Mouse (Mus musculus) brain, embryonic 18.5 days (tissue): ENCODE results near the gene Tnfaip2.

Experiments used
- DNase-seq: peaks from one replicate; pipeline ENCODE4 v3.0.0-alpha.2; 2012; ENCODE audit warnings: low read depth, low spot score

Gene Tnfaip2

DNA sequence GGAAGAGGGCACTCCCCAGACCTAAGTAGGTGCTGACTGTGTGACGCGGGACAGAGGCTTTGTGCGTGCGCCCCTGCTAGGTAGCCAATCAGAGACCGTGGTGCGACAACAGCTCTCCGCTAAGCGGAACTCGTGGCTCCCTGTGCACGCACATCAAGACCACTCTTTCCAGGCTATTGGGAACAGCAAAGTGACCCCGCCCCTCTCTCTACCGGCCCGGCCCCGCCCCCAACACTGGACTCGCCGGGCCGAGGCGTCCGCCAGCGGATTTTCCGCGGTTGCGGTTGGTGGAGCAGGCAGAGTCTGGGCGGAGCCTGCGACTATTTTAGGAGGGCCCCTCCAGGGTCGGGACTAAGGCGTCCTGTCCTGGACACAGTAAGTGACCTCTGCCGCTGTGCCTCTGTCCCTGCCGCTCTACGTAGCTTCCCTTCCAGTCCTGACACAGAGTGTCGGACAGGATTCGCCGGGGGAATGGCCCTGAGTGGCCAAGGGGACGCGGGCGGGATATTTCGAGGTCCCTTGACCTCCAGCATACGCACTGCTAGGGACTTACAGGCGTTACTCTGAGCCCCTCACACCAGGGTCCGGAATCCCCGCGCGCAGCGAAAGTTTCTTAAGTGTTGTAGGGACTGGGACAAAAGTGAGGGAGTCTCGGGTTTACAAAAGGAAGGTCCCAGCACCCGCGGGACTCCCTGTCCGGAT lies at the start of gene Tnfaip2:
Tnfaip2 (plus strand) TSS at position 161 of the 702 bp plus-strand sequence.
- DNase-seq, result no peak

DNA sequence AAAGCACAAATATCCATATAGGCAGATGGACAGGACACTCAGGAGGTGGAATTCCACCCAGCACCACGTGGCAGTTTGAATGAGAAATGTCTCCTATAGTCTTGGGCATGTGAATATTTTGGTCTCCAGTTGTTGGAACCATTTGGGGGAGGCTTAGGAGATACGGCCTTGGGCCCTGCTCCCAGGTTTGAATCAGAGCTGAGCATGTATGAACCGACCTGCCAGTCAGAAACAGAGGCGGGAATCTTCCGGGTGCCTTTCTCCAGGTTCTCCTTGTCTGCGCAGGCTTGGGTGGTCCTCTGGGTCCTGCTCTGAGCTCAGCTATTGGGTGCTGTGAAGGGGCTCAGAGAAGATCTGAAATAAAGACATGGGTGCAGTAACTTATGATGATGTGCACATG lies 48.3 kb upstream of the Tnfaip2 start:
- DNase-seq, result no peak

DNA sequence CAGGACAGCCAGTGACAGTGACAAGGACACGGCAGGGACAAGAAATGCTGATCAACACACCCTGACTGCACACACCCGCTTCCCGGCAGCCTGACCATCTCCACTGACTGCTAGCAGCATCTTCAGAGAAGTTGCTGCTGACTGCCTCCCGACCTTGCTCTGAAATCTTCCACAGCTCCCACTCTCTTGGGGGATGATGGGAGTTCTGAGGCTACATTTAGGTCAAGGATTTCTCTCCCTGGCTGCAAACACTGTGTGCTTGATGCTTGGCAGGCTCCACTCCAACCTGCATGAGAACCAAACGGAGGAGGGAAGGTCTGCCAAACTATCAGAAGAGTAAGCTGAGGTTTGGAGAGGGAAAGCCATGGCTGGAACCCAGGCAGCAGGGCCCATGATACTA lies 45.3 kb upstream of the Tnfaip2 start:
- no peak for DNase-seq

DNA sequence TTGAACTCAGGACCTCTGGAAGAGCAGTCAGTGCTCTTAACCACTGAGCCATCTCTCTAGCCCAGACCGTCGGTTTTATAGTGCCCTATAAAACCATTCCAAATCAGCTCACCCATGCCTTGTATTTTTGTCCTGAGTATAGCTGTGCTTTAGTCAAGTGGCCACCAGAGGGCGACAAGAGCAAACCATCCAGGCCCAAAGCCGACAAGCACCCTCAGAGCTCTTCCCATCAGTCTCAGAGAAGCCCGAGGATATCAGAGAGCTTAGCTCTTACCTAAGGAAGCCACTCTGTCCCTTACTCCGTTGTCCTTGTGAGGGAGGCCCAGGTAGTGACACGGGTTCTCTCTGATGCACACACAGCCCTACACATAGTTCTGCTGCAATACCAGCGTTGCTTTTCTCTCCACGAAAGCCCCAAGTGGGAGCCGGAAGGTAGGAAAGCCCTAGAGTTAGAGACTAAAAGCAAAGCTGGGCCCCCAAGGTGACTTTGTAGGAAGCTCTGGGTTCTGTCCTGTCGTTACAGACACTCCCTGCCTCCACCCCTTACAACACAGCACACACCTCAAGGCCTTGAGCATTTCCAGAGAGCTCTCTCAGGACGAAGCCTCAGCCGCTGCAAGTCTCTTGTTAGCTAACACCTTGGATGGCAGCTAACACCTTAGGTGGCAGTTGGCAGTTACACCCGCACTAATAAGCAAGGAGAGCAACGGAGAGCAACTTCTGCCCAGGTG lies 40.6 kb upstream of the Tnfaip2 start:
- DNase-seq, result no peak

DNA sequence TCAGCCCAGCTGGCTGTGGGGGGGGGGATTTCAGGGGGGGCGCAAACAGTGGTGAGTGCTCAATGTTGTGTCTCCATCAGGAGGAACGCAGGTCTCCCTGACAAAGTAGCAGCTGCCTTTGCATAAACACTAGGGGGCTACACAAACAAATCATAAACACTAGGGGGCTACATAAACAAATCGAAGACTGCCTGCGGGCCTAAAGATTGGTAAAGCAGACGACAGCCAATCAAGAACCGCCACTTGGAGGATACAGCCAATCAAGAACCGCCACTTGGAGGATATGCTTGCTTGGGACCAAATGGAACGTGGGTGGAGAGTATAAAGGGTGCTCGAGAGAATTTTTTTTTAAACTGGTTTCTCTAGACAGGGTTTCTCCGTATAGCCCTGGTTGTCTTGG lies 37.4 kb upstream of the Tnfaip2 start:
- no peak for DNase-seq

DNA sequence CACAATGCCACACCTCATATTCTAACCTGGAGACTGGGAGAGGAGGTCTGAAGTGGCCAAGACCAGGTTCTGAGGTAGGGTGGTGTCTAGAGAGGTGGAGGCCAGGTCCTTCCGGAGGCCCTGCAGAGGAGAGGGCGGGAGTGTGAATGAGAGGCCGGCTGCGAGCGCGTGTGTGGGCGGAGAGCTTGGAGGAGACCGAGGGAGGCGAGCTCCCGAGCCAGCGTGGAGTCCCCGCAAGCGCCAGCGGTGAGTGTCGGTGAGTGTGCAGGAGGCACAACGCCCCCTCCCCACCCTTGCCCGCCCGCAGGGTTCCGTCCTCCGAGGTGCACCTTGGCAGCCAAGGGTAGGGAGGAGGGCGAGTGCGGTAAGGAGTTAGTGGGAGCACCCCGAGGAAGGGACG lies 35.6 kb upstream of the Tnfaip2 start, which contains the start of gene Lbhd2:
Lbhd2 (plus strand) TSS at position 188 of the 400 bp plus-strand sequence.
- no peak for DNase-seq

DNA sequence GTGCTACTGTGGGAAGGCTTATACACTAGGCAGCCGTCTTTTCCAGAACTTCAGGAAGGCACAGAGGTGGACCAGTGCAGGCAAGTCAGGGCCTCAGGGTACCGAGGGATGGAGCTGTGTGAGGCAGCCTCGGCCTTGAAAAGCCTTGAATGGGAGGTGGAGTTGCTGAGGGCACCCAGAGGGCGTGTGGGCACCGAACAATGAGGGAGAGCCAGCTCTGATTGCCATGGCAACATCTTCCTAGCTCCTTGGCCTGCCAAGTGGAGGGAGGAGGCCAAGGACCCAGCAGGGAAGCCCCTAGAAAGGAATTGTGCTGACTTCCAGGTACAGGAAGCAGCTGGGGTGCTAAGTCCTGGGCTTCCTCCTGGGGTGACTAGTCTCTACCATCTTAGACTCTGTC lies 32.7 kb upstream of the Tnfaip2 start:
- DNase-seq, result no peak

DNA sequence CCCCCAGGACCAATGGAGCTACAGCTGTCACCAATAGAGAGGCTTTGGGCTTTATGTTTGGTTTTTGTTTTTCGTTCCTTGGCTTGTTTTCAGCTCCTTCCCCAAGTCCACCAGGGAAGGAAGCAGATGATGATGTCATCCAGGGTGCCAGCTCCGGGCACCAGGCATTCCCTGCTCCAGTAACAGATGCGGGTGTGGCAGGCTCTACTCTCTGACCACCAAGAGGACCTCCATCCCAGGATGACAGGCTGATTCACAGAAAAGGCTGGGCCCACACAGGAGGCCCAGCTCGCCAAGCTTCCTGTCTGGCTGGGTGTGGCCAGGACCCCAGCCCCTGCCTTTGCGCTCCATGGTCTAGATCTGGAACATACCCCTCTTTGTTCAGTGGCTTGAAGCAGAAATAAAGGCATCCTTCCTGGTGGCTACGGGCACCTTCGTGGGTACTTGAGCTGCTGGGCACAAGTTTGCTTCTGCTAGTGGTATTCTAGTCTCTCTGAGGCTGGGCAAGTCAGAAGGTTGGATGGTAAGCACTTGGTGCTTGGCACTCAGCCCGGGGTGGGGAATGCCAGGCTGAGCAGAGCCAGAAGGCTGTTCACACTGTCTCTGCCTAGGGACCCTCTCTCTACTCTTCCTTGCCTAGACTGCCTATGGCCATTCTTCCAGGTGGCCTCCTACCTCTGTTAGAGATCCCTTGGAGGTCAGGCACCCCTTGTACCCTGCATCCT lies 30.5 kb upstream of the Tnfaip2 start:
- no peak for DNase-seq

DNA sequence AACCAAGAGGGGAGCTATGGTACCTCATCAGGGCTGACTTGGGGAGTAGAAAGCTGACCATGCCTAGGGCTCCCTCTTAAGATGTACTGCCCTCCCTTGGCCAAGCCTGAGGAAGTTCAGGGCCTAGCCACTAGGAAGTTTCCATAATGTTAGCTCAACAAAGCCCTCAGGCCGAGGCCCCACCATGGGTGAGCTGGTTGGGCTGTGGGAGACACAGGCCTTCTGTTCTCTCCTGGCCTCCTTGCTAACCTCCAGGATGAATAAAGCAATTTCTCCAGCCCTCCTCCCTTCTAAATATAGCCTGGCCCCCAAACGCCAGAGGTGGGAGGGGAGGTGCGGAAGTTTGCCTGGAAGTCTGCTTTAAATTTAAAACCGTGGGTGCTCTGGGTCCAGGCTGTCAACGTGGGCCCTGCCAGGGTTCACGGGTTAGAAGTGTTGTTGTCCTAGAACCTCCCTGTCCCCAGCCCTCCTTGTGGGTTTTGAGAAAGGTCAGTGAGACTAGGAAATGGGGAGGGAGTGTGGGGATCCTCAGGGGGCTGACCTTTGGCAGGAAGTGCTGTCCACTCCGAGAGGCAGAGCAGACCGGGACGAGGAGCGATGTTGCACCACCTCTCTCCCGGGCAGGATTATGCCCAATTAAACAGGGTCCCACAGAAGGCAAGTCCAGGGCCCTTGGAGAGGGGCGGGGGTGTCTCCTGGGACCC lies 29.5 kb upstream of the Tnfaip2 start:
- no peak for DNase-seq

DNA sequence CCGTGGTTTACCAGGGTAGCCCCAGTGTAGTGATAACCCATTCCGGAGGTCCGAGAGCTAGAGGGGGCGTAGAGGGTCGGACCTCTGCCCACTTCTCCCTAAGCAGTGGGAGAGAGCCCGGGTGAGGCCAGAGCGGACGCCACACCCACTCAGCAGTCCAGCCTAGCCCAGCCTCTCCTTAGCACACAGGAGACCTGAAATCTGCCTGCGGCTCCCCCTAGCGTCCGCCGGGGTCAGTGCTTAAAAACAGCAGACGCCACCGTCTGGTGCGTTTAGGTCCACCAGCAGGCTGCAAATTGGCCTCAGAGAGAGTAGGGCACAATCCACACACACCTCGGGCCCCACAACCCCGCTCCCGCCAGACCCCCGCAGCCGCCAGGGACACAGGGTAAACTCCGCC lies 29.0 kb upstream of the Tnfaip2 start:
- no peak for DNase-seq

DNA sequence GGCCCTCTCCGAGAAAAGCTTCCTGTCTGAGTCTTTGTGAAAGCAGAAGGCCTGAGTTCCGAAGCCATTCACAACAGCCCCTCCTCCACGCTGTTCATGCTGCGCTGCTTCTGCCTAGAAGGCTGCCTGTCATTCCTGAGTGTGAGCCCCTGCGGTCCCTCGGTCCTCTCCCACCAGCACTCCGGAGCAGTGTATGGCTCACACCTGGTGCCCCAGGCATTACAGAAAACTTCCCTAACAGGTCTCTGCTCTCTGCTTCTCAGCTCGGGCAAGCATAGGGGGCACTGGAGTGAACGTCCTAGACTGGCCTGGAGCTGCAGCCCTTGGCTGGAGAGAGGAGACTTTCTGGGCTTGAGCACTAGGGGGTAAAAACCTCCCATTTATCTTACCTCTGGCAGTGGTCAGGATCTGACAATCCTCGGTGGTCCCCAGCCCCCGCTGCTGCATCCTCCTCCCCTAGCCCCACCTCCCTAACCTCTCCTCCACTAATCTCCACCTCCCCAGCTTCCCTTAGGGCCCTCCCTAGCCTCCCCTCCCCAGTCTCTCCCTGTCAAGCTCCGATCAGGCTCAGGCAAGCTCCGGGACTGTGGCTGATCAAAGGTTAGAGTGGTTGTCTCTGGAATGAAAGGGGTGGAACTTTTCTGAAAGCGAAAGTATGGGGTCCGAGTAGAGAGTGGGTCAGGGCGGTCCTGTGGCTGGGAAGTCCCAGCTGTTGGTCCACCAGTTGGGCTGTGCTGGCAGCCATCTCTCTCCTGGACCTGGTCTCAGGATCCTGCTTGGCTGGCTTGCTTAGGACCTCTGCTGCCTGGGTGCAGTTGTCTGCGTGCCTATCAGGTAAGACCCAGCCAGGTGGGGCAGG lies 25.1 kb upstream of the Tnfaip2 start, which contains the start of gene Exoc3l4:
Exoc3l4 (plus strand) TSS at position 97 of the 859 bp plus-strand sequence.
- no peak for DNase-seq

DNA sequence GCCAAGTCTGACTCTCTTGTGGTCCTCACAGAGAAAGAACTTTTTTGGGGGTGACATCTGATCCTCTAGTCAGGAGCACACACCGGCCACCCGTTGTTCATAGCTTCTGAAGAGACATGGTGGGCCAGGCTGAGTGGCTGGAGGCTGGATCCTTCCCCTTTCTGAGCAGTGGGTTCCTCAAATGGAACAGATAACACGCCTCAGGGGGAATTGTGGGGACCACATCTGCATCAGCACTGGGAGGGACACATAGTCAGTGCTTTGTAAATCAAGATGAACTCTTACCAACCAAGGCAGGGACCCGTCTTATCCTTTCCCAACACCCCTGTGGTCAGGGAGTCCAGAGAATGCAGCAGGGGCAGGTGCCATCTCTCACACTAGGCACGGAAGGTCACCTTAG lies 22.4 kb upstream of the Tnfaip2 start:
- no peak for DNase-seq

DNA sequence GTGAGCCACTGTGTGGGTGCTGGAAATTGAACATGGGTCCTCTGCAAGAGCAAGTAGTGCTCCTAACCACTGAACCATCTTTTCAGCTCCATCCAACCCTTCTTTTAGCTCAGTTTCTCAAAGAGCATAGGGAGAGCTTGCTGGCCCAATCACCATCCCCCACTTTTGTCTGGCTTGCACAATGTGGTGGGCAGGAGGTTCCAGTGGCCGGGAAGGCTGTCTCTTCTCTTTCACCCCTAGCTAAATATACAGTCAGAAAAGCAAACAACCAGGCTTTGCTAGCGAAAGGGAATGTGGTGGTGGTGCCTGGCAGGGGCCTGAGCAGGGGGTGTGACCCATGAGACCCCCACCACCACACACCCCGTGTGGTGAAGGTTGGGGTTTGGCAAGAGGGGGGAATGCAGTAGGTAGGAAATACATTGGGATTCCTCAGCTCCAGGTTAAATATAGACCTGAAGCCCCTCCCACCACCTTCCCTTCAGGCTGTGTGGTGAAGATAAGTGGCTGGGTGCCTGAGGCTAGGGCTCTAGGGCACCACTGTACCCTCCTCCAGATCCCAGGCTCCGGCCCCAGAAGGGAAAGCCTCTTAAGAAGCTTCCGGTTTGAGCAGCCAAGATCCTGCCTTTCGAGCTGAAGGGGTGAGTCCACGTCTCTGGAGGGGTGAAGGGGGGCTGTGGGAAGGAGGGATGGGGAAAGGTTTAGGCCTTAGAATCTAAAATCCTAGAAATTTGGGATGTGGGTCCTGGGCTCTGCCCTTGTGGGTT lies 21.1 kb upstream of the Tnfaip2 start:
- no peak for DNase-seq

DNA sequence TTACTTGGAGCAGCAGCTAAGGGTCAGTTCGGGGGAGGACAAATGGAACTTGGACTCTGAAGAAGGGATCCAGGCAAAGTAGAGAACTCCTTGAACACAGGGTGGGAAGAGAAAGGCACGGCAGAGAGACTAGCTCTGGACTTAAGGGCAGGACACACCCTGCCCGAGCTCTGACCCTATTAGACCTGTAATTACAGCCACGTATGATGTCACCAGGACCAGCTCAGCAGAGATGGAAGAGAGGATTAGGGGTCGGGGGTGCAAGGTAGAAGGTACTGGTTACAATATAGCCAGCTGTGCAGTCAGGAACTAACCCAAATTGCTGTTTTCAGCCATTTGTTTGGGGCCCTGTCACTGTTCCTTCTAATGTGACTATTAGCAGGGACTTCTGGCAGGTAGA lies 19.4 kb upstream of the Tnfaip2 start:
- no peak for DNase-seq

DNA sequence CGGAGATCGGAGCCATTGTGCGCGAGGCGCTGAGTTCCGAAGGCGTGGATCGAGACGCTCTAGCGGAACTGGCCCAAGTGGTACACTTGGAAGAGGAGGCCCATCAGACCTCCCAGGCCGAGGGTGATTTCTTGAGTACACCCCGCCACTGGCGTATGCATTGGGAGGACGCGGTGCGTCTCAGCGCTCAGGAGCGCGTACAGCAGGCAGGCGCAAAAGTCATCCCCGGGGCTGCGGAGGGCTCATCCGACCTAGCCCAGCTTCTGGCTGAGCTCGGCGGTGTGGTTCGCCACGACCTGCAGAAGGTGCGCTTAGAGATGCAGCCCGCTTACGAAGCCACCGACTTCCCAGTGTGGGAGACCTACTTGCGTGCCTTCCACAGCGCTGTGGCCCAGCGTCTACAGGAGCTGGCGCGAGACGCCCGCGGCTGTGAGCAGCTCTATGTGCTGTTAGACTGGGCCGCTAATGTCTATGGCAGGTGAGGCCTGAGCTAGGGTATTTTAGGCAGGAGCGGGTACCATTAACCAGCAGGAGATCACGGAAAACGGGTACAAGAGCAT lies 18.6 kb upstream of the Tnfaip2 start:
- no peak for DNase-seq

DNA sequence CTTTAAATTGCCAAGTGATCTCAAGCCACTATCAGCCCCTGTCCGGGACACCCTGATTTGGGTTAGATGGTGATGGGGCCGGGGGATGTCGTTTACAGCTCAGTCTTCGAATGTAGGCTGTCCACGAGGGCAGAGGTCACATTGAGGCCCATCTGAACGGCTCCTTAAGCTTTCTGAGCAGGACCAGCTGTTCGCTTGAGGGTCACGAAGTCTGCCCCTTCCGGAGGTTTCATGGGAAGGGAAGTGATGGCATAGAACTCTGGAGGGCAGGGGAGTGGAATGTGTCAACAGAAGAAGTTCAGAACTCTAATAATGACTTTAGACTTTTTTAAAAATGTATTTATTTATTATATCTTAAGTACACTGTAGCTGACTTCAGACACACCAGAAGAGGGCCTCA lies 17.7 kb upstream of the Tnfaip2 start:
- DNase-seq, result no peak

DNA sequence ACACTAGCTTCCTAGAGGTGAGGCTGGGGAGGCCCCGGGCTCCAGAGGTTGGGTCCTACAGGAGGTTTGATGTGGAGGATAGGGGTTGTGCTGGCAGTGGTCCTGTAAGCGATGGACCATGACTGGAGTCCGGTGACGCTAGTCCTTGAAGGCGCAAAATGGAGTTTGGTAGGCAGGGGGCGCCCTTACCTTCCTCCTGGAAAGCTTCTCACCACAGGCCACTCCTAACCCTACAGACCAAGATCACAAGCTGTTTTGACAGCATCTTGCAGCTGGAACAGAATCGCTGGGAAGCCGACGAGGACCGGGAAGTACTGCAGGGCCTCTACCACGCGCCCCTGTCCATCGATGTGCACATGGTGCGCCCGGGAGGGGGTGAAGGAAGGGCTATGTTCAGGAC lies 17.0 kb upstream of the Tnfaip2 start:
- no peak for DNase-seq

DNA sequence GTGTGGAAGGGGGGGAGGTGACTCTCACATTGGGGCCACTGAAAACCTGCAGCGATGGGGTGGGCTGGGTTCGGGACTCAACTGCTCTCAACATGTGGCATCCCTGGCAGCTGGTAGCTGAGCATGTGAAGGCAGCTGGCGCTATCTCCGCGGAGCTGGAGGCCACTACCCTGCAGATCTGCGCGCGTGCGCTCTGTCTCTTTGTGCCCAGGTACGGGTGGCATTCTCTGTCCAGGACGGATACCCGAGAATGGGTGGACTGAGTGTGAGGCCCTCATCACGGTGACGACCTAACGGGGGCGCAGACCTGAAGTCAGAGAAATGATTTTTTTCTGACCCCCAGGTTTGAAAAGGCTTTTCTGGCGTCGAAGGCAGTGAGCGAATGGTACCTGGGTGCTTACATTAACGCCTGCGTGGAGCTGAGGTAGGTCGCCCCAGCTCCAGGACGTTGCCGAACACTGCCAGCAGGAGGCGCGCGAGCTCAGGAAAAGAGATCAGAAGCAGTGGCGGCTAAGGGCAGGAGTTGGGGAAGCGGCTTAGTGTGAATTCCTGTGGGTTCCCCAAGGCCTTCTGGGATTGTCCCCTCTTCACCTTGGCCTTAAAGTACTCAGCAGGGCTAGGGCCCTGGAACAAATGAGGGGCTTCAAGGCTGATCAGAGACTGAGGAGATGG lies 16.3 kb upstream of the Tnfaip2 start:
- DNase-seq, result no peak

DNA sequence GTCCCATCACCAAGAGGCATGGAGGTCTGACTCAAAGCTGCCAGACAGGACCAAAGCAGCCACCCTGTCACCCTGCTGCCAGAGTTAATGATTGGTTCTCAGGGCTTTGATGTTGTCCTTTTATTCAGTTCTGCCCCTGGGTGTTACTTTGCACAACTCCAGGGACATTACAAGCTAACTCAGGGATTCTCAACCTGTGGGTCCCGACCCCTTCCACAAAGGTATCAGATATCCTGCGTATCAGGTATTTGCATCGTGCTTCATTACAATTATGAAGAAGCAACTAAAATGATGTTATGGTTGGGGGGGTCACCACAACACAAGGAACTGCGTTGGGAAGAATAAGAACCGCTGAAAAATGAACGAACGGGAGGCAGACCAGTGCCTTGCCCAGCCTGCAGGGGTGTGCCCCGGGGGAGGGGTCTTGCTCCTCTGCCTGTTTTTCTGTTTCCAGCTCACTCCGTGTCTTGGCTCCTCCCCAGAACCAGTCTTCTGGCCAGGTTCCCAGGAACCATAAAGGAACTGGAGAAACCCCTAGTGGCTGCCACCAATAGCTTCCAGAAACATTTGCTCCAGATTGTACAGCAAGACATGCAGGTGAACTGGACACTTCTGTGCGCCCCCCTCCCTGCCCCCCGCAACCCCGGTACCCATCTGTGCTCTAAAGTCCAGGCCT lies 14.7 kb upstream of the Tnfaip2 start:
- DNase-seq, result no peak
